Mouse (Mus musculus) adrenal gland, postnatal 4 days (tissue): ENCODE measurements around the gene Hoxd10. TPM values are rescaled to one million over a fixed set of nuclear protein-coding genes. Genes with fewer than 3 reads are reported as not detected.

Experiments used
- DNase-seq, 2 experiments: peaks; one replicate each; pipeline ENCODE4 v3.0.0; 2021 to 2022; ENCODE audit warnings: low spot score in 2 of 2, mixed read lengths in 2 of 2
- total RNA-seq, 2 experiments: library from RNA; stranded (reverse); gene quantifications; 2 replicates each; pipeline ENCODE4 v1.2.3; 2021

Hoxd10 gene
- total RNA-seq, 2 experiments from 2014 or later, result 0.71 to 5.2 TPM

DNA sequence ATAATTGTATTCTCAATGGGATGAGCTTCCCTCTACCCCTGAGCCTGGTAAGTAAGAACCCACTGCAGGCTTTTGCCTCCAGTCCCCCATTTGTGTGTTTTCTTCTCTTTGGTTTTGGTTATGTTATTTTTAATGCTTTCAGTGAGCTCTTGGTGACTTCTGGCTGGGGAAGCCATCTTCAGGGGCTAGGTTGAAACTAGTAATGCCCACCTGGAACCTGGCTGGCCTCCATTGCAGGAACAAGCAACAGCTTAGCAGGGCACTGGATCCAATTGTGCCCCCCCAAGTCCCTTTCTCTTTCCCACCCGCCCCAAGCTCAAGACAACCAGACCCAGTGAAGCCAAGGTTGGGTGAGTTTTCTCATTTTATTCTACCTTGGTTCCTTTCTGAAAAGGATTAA, 3.7 kb downstream of the Hoxd10 start:
- no peak for DNase-seq

DNA sequence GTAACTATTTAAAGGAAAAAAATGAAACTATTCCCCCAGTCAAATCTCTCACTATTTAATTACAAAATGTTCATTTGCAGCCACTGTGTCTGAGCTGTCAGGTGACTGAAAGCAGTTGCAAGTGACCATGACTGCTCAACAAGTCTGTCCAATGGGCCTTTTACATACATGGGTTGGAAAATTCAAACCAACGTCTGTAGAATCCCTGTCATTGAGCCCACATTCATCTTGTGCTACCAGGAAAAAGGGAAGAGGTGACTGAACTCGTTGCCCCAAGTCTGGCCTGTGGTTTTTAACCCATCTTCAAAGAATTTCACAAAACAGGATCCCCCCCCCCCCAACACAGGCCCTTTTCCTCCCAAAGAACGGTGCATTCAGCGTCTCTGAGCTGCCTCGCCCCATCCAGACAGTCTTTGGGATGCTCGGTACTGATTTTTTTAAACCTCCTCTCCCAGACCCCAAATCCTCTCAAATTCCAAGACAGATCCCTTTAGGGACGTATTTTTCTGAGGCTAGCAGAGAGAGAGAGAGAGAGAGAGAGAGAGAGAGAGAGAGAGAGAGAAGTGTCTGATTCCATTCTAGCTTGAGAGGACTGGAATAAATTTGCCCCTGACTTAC, 4.2 kb downstream of the Hoxd10 start:
- DNase-seq, result no peak

DNA sequence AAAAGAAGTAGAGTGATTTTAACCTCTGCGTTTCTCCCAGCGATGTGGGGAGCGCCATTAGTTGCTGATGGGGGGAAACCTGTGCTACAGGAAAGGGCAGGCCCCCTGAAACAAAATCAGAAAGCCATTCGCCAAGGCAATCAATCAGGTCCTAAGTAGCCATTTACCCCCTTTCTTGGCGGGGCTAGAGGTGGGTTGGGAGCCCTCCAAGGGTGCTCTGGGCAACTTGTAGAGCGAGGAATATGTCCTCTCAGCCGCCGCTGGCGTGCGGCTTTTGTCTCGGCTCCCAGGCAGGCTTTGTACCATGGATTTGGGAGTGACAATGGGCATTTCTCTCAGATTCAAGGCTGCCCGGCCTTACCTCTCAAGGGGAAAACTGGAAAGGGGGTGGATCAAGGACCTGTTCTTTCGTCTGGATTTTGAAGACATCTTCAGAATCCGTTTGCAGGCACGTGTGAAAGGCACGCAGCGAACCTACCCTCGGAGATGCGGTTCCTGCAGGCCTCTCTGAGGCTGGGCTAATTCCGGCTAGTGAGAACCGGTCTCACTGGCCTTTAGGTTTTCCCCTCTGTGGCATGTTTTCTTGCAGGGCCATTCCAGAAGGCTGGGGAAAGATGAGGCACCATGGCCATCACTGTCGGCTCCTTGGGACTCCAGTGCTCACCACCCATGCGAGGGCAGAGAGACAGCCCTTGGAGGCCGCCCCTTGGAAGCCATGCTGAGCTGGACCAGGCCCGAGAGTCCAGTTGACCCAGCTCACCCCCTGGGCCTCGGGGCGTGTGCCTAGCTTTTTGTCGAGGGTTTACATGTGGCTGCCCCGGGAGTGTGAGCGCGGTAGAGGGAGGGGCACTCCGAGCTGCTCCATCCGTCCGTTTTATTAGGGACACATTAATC, 5.0 kb downstream of the Hoxd10 start:
- DNase-seq, result no peak

DNA sequence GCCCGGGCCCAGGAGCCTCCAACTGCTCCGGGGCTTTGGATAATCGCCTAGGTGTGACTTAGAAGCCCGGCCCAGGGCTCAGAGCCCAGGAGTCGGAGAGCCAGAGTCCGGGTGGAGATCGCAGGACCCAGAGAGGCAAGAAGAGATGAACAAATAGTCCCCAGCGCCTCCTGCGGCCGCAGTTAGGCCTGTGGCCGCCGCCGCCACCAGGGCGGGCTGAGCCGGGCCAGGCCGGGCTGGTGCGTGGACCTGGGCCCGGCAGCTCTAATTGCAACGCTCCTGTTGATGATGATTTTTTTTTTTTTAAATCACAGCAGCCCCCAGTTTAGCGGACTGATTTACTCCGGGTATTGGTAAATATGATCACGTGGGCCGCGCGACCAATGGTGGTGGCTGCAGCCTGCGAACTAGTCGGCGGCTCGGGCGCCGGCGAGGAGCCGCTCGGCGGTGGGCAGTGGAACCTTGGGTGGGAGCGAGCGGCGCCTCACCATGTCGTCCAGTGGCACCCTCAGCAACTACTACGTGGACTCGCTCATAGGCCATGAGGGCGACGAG, 5.9 kb downstream of the Hoxd10 start, which contains the start of gene Hoxd9:
Gene Hoxd9, plus strand, starts transcription at position 161 of the 555 bp plus-strand sequence.
- no peak for DNase-seq

DNA sequence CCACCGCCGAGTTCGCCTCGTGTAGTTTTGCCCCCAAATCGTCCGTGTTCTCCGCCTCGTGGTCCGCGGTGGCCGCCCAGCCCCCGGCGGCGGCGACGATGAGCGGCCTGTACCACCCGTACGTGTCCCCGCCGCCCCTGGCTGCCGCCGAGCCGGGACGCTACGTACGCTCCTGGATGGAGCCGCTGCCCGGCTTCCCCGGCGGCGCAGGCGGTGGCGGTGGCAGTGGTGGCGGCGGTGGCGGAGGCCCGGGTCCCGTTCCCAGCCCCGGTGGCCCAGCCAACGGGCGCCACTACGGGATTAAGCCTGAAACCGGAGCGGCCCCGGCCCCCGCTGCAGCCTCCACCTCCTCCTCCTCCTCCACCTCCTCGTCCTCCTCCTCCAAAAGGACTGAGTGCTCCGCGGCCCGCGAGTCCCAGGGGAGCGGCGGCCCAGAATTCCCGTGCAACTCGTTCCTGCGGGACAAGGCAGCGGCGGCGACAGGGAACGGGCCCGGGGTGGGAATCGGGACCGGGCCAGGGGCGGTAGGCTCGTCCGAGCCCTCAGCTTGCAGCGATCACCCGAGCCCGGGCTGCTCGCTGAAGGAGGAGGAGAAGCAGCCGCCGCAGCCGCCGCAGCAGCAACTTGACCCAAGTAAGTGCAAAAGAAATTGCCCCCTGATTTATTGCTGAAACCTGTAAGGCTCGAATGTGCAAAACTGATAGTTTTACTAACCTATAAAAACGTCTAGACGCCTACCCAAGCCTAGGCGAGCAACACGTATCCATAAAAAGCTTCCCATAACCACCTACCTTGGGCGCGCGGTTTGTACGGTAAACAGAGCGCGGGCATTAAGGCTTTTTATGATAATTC, 6.7 kb downstream of the Hoxd10 start:
- DNase-seq, result no peak

DNA sequence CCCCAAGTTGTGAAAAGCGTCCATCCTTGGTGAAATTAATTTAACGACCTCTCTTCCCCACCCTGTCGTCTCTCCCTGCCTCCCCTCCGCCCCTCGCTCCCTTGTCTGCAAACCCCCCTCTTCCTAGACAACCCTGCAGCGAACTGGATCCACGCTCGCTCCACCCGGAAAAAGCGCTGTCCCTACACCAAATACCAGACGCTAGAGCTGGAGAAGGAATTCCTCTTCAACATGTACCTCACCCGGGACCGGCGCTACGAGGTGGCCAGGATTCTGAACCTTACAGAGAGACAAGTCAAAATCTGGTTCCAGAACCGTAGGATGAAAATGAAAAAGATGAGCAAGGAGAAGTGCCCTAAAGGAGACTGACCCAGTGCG, 7.3 kb downstream of the Hoxd10 start:
- DNase-seq, result no peak

DNA sequence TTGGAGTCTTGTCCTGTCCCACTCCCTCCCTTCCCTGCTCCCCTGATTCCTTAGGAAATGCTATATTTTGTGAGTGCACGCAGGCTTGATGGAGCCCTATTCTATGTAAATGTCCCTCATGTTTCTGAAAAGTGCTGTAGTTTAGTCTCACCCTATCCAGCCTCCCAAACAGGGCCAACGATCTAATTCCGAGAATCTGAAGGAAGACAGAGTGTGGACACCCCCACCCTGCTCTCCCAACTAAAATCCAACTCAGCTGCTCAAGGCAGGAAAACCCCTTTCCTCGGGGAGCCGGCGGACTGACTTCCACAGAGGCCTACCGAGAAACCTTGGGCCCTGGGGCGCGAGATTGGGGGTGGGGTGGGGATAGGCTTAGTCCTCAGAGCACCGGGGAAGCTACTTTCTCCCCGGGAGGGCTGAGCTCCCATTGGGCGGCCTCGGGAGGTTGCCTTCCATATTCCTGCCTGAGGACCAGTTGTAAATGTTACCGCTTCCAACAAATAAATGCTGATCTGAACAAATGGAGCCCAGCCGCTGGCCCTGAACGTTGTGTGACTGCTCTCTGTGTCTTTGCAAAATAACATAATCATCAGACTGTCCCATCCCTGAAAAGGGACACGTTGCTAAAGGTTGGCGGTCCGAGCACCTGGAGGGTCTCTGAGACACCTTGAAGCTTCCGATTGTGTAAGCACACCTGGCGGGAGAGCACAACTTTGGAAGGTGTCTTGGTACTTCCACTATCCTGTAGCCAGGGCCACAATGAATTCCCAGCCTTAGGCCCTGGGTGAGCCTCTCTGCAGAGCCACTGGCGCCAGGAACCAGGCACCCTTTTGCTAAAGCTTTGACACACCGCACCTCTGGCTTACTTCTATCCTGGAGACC, 8.2 kb downstream of the Hoxd10 start:
- DNase-seq, result no peak

DNA sequence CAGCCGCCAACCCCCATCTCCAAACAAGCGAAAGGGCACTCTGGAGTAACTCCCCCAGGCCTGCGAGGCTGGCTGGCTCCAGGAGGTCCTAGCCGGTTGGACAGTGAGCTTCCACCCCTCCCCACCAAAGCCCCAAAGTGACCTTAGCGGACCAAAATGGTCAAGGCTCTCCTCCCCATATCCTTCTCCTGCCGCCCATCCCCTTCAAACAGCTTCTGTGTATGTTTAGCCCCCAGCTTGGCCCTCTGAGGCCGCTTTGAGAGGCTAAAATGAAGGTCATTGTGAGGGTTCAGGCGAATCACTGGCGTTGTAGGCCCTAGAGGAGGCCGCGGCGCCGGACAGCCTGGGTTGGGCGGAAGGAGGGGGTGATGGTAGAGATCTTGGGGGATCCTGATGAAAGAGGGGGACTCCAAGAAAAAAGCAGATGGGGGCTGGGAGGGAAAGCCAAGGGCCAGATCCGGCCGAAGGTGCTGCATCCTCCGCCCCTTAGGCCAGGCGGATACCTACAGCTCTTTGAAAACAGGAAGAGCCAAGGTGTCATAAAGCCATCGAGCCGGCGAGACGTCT, 8.9 kb downstream of the Hoxd10 start:
- DNase-seq, result no peak

DNA sequence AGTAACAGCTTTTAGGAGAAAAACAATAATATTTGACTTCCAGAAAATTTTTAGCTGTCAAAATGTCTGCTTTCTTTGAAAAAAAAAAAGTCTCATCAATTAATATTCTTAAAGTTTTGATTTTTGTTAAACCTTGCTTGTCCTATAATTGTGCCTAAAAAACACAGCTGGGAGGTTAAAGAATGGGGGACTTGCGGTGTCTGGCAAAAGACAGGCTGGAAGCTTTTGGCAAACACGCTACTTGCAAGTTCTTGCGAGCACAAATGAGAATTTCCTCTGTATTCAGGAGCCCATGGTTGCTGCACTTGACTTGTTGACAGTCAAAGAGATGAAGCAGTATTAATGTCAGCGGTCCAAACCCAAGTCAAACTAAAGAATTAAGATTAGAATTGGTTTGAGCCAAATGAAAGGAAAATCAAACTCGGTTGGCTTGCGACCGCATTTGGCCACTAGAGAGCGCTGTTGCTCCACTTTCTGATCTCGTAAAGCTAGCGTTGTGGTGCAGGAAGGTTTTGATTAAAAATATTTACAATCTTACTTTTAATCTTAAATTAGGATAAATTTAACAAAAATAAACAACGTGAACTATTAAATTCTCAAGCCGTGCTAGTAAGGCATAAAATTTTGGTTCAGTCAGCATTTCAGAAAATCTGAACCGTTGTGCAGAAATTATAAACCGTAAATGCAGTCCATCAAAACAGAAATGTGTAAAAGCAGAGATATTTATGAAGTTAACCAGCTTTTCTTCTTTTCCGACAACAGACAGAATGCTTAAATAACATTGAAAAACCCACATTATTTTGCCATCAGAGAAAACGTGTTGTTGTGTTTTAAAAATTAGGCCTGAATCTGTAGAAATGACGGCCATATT, 10.5 kb downstream of the Hoxd10 start:
- DNase-seq, result no peak

DNA sequence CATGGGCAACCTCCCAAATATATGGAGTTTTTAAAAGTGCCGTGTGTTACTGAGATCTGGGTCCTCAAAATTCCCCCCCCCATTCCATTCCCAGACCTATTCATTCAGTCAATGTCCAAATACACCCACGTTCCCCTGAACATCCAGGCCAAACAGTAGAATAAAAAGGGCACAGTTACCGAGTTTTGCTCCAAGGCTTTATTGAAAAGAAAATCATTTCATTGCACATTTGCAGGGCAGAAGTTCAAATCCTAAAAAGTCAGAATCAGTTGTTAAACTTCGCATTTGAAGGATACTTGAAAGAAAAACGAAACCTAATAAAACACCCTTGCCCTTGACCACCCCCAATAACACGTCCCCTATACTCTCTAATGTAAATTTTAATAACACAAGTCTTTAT, 11.1 kb downstream of the Hoxd10 start:
- no peak for DNase-seq

DNA sequence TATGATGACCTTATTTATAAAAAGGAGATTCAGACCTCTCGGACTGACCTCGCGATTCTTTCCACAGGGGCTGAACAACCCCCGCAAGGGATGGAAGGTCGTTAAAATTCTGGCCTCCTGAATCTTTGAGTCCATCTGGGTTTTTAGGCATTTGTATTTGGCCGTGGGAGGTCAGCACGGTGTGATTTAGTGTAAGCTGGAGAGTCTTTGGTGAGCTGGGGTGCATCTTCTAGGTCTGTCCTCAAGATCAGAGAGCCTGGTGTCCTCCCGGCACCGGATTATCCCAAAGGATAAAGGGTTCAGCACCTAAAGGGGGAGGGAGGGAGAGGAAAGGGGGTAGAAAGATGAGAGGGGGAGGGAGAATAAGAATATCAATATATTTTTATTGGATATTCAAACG, 11.6 kb downstream of the Hoxd10 start:
- DNase-seq, result no peak

DNA sequence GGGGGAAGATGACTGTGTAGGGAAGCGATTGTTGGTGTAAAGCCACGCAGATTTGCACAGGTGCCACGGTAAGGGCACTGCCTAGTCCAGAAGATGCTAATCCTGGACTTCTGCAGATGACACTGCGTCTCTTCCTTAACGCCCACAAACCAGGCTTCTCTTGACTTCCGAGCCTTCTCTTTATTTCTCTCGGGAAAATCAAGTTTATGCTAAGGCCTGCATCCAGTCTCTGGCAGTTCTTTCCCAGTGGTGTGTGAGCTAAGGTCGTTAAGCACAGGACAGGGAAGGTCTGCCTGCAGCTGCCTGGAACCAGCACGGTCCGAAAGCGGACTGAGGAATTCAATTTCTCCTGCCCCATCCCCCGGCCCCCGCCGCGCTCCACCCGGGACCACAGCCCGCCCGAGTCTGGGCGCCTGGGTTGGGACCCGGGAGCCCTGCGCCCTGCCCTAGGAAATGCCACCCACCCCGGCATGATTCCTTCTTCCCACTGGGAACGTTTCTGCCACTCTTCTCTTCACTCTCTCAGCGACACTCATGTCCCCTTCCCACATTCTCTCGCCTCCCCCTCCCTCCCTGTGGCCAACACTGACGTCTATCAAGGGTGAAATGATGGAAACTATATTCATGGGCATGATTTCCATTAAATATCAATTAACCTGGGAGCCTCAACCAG, 12.1 kb downstream of the Hoxd10 start:
- no peak for DNase-seq

DNA sequence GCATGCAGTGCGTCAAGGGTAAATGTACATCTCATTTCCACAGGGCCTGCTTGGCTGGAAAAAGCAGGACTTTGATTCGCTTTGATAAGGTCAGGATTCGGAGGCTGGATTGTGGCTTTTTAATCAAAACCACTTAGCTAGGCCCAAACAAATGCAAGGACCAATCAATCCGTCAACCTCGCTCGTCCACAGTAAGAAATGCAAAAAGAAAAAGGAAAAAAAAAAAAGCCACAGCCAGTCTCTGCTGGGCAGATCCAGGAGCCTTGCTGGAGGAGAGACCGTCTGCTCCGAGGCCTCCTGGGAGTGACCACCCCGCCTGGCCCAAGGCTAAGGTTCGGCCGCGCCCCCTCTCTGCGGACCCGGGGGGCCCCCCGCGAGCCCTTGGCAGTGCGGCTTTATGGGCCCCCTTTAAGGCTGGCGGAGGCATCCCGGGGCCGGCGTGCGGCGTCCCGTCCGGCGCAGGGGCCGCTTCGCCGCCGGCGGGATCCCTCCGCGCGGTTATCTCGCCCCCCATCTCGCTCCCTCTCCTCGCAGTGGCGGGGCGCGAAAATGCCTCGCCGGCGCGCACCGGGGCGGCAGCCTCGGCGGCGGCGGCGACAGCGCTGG, 12.8 kb downstream of the Hoxd10 start, which contains the start of gene Hoxd8:
Gene Hoxd8, plus strand, starts transcription at position 223 of the 606 bp plus-strand sequence.
- peak in 1 of 2 experiments; percentile 60 for DNase-seq

DNA sequence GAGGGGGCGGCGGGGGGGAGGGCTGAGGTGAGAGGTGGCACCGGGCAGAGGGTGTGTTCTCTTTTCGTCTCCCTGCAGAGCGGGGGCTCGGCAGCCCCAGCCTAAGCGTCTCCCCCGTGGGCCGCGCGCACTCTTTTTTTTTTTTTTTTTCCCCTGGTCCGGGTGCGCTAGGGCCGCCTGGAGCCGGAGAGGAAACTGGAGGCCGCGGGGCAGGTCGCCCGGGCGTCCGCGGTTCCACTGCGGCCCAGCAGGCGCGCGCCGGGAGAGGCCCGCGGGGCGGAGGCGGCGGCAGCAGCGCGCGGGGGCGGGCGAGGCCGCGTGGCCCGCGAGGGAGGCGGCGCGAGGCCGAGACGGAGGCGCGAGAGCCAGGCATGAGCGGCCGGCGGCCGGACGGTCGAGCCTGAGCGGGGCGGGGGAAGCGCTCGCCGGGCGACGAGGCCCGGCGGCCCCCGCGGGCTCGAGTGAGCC, 13.3 kb downstream of the Hoxd10 start:
- no peak for DNase-seq

DNA sequence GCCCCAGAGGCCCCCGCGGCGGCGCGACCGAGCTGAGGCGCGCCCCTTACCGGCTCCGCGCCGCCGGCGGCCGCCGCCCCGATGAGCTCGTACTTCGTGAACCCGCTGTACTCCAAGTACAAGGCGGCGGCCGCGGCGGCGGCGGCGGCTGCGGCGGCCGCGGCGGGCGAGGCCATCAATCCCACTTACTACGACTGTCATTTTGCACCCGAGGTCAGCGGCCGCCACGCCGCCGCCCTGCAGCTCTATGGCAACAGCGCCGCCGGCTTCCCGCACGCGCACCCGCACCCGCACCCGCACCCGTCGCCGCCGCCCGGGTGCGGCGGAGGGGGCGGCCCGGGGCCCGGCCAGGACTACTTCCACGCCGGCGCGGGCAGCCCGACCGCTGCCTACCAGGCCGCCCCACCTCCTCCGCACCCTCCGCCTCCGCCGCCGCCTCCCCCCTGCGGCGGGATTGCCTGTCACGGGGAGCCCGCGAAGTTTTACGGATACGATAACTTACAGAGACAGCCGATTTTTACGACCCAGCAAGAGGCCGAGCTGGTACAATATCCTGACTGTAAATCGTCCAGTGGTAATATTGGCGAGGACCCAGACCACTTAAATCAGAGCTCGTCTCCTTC, 13.9 kb downstream of the Hoxd10 start:
- no peak for DNase-seq

DNA sequence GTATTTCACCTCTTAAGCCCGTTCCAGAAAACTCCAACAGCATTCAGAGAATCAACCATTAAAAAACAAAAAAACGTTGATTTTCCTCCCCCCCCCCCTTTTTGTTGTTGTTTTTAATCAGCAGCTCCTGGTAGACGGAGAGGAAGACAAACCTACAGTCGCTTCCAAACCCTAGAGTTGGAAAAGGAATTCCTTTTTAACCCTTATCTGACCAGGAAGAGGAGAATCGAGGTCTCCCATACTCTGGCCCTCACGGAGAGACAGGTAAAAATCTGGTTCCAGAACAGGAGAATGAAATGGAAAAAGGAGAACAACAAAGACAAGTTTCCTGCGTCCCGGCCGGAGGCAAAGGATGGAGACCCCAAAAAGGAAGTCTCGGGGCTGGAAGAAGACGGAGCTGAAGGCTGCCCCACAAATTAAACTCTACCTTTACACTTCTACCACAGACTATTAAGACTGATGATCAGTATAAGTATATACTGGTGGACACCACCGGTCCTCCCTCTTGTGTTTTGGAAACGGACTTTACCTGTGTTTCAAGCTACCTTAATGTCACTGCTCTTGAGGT, 14.8 kb downstream of the Hoxd10 start:
- DNase-seq, result no peak

DNA sequence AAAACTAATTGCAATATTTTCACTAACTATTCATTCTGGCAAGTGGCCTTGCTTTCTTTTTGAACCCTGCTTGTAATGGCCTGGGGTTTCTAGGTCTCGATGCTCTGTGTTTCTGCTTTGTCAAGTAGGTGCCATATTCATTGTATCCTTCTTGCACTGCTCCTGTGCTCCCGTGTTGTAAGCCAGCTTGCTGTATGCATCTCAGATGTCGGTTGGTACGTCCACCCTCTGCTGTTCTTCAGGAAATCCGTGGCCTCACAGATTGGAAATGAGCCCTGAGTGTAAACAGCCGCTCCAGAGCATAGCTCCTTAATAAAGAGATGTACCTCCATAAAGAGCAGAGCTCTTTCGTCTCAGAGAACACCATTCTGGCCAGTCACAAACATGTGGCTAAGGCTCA, 15.9 kb downstream of the Hoxd10 start:
- DNase-seq, result no peak
